Mouse (Mus musculus): ENCODE results near the gene BB287469.
"Not testable (repeated sequence)": the region's sequence is repeated elsewhere in the genome, so short reads cannot be mapped to it uniquely, and the experiment has no call there.

The BB287469 gene

GRCm38 (mm10) chr12:87816277-87816676 is at the start of gene BB287469:
Gene BB287469, plus strand, starts transcription at chr12:87816577.
- DNase-seq = not testable (repeated sequence)

GRCm38 (mm10) chr12:87775655-87776054 is 40.7 kb upstream of the BB287469 start, which contains the start of gene Gm21319:
Gene Gm21319, minus strand, starts transcription at chr12:87775755.
- not testable (repeated sequence) for DNase-seq

GRCm38 (mm10) chr12:87795212-87795611 is 21.2 kb upstream of the BB287469 start, which contains the start of gene Gm21936:
Gene Gm21936, plus strand, starts transcription at chr12:87795512.
- DNase-seq = not testable (repeated sequence)

GRCm38 (mm10) chr12:87797971-87798370 is 18.4 kb upstream of the BB287469 start:
- DNase-seq = not testable (repeated sequence)

GRCm38 (mm10) chr12:87842239-87842638 is 25.9 kb downstream of the BB287469 start, which contains the start of gene Gm2001:
Gene Gm2001, minus strand, starts transcription at chr12:87842339.
- DNase-seq = not testable (repeated sequence)

GRCm38 (mm10) chr12:87850657-87851056 is 34.3 kb downstream of the BB287469 start:
- DNase-seq = not testable (repeated sequence)

GRCm38 (mm10) chr12:87856067-87856466 is 39.7 kb downstream of the BB287469 start:
- DNase-seq = not testable (repeated sequence)

- peak; percentile 10 for DNase-seq
Measured at GRCm38 (mm10) chr12:87861740-87862692, 45.6 kb downstream of the BB287469 start.

GRCm38 (mm10) chr12:87863638-87864037 is 47.3 kb downstream of the BB287469 start:
- DNase-seq = not testable (repeated sequence)

GRCm38 (mm10) chr12:87864048-87864447 is 47.7 kb downstream of the BB287469 start:
- not testable (repeated sequence) for DNase-seq
